Mouse (Mus musculus) R1 (cell line): ENCODE measurements around the gene Gtf2ird2.

Source experiments
- DNase-seq: peaks from one replicate; pipeline ENCODE4 v3.0.0-alpha.2; 2018; ENCODE audit warnings: low read depth, low spot score

The Gtf2ird2 gene

GRCm38 (mm10) chr5:134183880-134184808 lies at the start of gene Gtf2ird2:
TSS of gene Gtf2ird2 (plus strand) at chr5:134184019.
- peak; percentile 98 for DNase-seq

GRCm38 (mm10) chr5:134136022-134136421 lies 47.8 kb upstream of the Gtf2ird2 start:
- no peak for DNase-seq

- DNase-seq: no peak
These were observed 45.9 kb upstream of the Gtf2ird2 start for GRCm38 (mm10) chr5:134137933-134138332.

- no peak for DNase-seq
These were observed 44.4 kb upstream of the Gtf2ird2 start for GRCm38 (mm10) chr5:134139429-134139828.

- peak; percentile 73 for DNase-seq
These were observed 42.6 kb upstream of the Gtf2ird2 start for GRCm38 (mm10) chr5:134141236-134141635.

GRCm38 (mm10) chr5:134142381-134142780 lies 41.4 kb upstream of the Gtf2ird2 start:
- DNase-seq: peak; percentile 75

GRCm38 (mm10) chr5:134144986-134145385 lies 38.8 kb upstream of the Gtf2ird2 start:
- DNase-seq: peak; percentile 75

- no peak for DNase-seq
These were observed 36.5 kb upstream of the Gtf2ird2 start for GRCm38 (mm10) chr5:134147194-134147753.

GRCm38 (mm10) chr5:134148153-134148552 lies 35.7 kb upstream of the Gtf2ird2 start:
- no peak for DNase-seq

GRCm38 (mm10) chr5:134151895-134152294 lies 31.9 kb upstream of the Gtf2ird2 start:
- no peak for DNase-seq

- DNase-seq: peak; percentile 61
These were observed 27.8 kb upstream of the Gtf2ird2 start for GRCm38 (mm10) chr5:134155916-134156466.

- no peak for DNase-seq
These were observed 19.1 kb upstream of the Gtf2ird2 start for GRCm38 (mm10) chr5:134164688-134165087.

GRCm38 (mm10) chr5:134166642-134167041 lies 17.2 kb upstream of the Gtf2ird2 start:
- DNase-seq: no peak

- no peak for DNase-seq
These were observed 15.8 kb upstream of the Gtf2ird2 start for GRCm38 (mm10) chr5:134168033-134168432.

GRCm38 (mm10) chr5:134169231-134169630 lies 14.6 kb upstream of the Gtf2ird2 start:
- DNase-seq: no peak

GRCm38 (mm10) chr5:134170167-134170566 lies 13.7 kb upstream of the Gtf2ird2 start:
- DNase-seq: no peak

GRCm38 (mm10) chr5:134173206-134173605 lies 10.6 kb upstream of the Gtf2ird2 start:
- DNase-seq: peak; percentile 85

GRCm38 (mm10) chr5:134175696-134176095 lies 8.1 kb upstream of the Gtf2ird2 start:
- peak; percentile 83 for DNase-seq

- peak; percentile 94 for DNase-seq
These were observed 7.5 kb upstream of the Gtf2ird2 start, which contains the start of gene Rcc1l for GRCm38 (mm10) chr5:134176169-134176881. TSS of gene Rcc1l (minus strand) at chr5:134176774.

GRCm38 (mm10) chr5:134178536-134178935 lies 5.3 kb upstream of the Gtf2ird2 start:
- DNase-seq: peak; percentile 58

- peak; percentile 81 for DNase-seq
These were observed 3.9 kb upstream of the Gtf2ird2 start for GRCm38 (mm10) chr5:134179871-134180270.

- DNase-seq: peak; percentile 84
These were observed 1.6 kb upstream of the Gtf2ird2 start for GRCm38 (mm10) chr5:134182172-134182571.
